Mouse (Mus musculus) kidney, adult 2 months (tissue): ENCODE results near the gene Akap4.

Experiments
- CTCF ChIP-seq: fragments of 200-500 bp; conservative IDR thresholded peaks from 2 replicates; pipeline ENCODE4 v1.5.1; 2011; ENCODE audit warnings: low read depth, mild to moderate bottlenecking, control low read depth, low read length, moderate library complexity, mixed read lengths; ENCODE audit not compliant: insufficient read depth, insufficient read length
- POLR2A ChIP-seq: fragments of 200-500 bp; IDR thresholded peaks from one replicate; pipeline ENCODE4 v1.6.1; 2011; ENCODE audit warnings: low read depth, low read length, control low read depth

- TF ChIP-seq CTCF (no peak), POLR2A (no peak)
Observed at GRCm38 (mm10) chrX:7079820-7080429, 12.6 kb downstream of the Akap4 start.
